Mouse (Mus musculus): ENCODE data around the gene Tmem41a.
"Not testable (repeated sequence)": the region's sequence is repeated elsewhere in the genome, so short reads cannot be mapped to it uniquely, and the experiment has no call there.

Tmem41a gene

GRCm38 (mm10) chr16:21946761-21947715 is at the start of gene Tmem41a:
TSS of gene Tmem41a (minus strand) at chr16:21947552.
- DNase-seq (ENCODE audit: extremely low read depth, insufficient read length, low spot score): peak; percentile 97

- no peak for DNase-seq (ENCODE audit: extremely low read depth, insufficient read length, low spot score)
Observed at GRCm38 (mm10) chr16:21996402-21996801, 49.0 kb upstream of the Tmem41a start.

- DNase-seq (ENCODE audit: extremely low read depth, insufficient read length, low spot score): no peak
Observed at GRCm38 (mm10) chr16:21995304-21995703, 48.0 kb upstream of the Tmem41a start, which contains the start of gene Liph. TSS of gene Liph (minus strand) at chr16:21995663.

GRCm38 (mm10) chr16:21991774-21992173 is 44.4 kb upstream of the Tmem41a start:
- DNase-seq (ENCODE audit: extremely low read depth, insufficient read length, low spot score): no peak

GRCm38 (mm10) chr16:21990893-21991292 is 43.5 kb upstream of the Tmem41a start:
- DNase-seq (ENCODE audit: extremely low read depth, insufficient read length, low spot score): not testable (repeated sequence)

GRCm38 (mm10) chr16:21987956-21988355 is 40.6 kb upstream of the Tmem41a start:
- no peak for DNase-seq (ENCODE audit: extremely low read depth, insufficient read length, low spot score)

- no peak for DNase-seq (ENCODE audit: extremely low read depth, insufficient read length, low spot score)
Observed at GRCm38 (mm10) chr16:21986191-21986590, 38.8 kb upstream of the Tmem41a start.

GRCm38 (mm10) chr16:21984091-21984490 is 36.7 kb upstream of the Tmem41a start:
- DNase-seq (ENCODE audit: extremely low read depth, insufficient read length, low spot score): no peak

GRCm38 (mm10) chr16:21983581-21983980 is 36.2 kb upstream of the Tmem41a start:
- DNase-seq (ENCODE audit: extremely low read depth, insufficient read length, low spot score): no peak

- DNase-seq (ENCODE audit: extremely low read depth, insufficient read length, low spot score): no peak
Observed at GRCm38 (mm10) chr16:21983146-21983545, 35.8 kb upstream of the Tmem41a start.

GRCm38 (mm10) chr16:21977347-21977746 is 30.0 kb upstream of the Tmem41a start:
- no peak for DNase-seq (ENCODE audit: extremely low read depth, insufficient read length, low spot score)

GRCm38 (mm10) chr16:21976203-21976602 is 28.9 kb upstream of the Tmem41a start:
- DNase-seq (ENCODE audit: extremely low read depth, insufficient read length, low spot score): peak; percentile 63

- DNase-seq (ENCODE audit: extremely low read depth, insufficient read length, low spot score): no peak
Observed at GRCm38 (mm10) chr16:21971446-21971845, 24.1 kb upstream of the Tmem41a start.

- DNase-seq (ENCODE audit: extremely low read depth, insufficient read length, low spot score): no peak
Observed at GRCm38 (mm10) chr16:21970536-21970935, 23.2 kb upstream of the Tmem41a start.

- no peak for DNase-seq (ENCODE audit: extremely low read depth, insufficient read length, low spot score)
Observed at GRCm38 (mm10) chr16:21969874-21970273, 22.5 kb upstream of the Tmem41a start.

GRCm38 (mm10) chr16:21965576-21965975 is 18.2 kb upstream of the Tmem41a start:
- no peak for DNase-seq (ENCODE audit: extremely low read depth, insufficient read length, low spot score)

- DNase-seq (ENCODE audit: extremely low read depth, insufficient read length, low spot score): peak; percentile 55
Observed at GRCm38 (mm10) chr16:21955591-21955990, 8.2 kb upstream of the Tmem41a start.

- DNase-seq (ENCODE audit: extremely low read depth, insufficient read length, low spot score): no peak
Observed at GRCm38 (mm10) chr16:21928471-21928870, 18.9 kb downstream of the Tmem41a start.

GRCm38 (mm10) chr16:21916681-21917080 is 30.7 kb downstream of the Tmem41a start:
- no peak for DNase-seq (ENCODE audit: extremely low read depth, insufficient read length, low spot score)

GRCm38 (mm10) chr16:21913347-21913746 is 34.0 kb downstream of the Tmem41a start:
- no peak for DNase-seq (ENCODE audit: extremely low read depth, insufficient read length, low spot score)

GRCm38 (mm10) chr16:21908906-21909305 is 38.4 kb downstream of the Tmem41a start:
- DNase-seq (ENCODE audit: extremely low read depth, insufficient read length, low spot score): not testable (repeated sequence)

GRCm38 (mm10) chr16:21906902-21907301 is 40.5 kb downstream of the Tmem41a start:
- DNase-seq (ENCODE audit: extremely low read depth, insufficient read length, low spot score): no peak

All from 3134 (cell line).